Mouse (Mus musculus) intestine, postnatal 0 days (tissue): ENCODE results near the gene Tmem88. TPM values are rescaled to one million over a fixed set of nuclear protein-coding genes. Genes with fewer than 3 reads are reported as not detected.
A peak's percentile ranks its signal among the peaks of the same experiment; 100 is the strongest.

Source experiments
- ATAC-seq: fragments of 200-750 bp; cut with Nextera tagmentation; 2 replicates; pipeline ENCODE4 v1.8.0; 2017; ENCODE audit warnings: mild to moderate bottlenecking, moderate TSS enrichment, moderate library complexity
- H3K27ac ChIP-seq: fragments of 300-500 bp; sonication (generic); 2 replicates; pipeline ENCODE4 v1.5.1; 2014; ENCODE audit warnings: mild to moderate bottlenecking, low read depth, low read length, moderate library complexity
- H3K27me3 ChIP-seq: fragments of 300-500 bp; sonication (generic); replicated peaks from 2 replicates; pipeline ENCODE4 v1.6.1; 2014; ENCODE audit warnings: low read length, mixed read lengths; ENCODE audit not compliant: control insufficient read depth, insufficient read depth
- H3K36me3 ChIP-seq: fragments of 300-500 bp; sonication (generic); 2 replicates; pipeline ENCODE4 v1.6.1; 2014; ENCODE audit warnings: mild to moderate bottlenecking, moderate library complexity; ENCODE audit not compliant: control insufficient read depth, insufficient read depth
- H3K4me1 ChIP-seq: fragments of 300-500 bp; sonication (generic); replicated peaks from 2 replicates; pipeline ENCODE4 v1.6.1; 2014; ENCODE audit warnings: antibody characterized with exemption, low read length, mixed read lengths; ENCODE audit not compliant: control insufficient read depth, insufficient read depth
- H3K4me2 ChIP-seq: fragments of 300-500 bp; sonication (generic); replicated peaks from 2 replicates; pipeline ENCODE4 v1.6.1; 2014; ENCODE audit warnings: low read depth, mild to moderate bottlenecking, moderate library complexity
- H3K4me3 ChIP-seq: fragments of 300-500 bp; sonication (generic); 2 replicates; pipeline ENCODE4 v1.5.1; 2014; ENCODE audit warnings: low read depth, low read length
- H3K9ac ChIP-seq: fragments of 300-500 bp; sonication (generic); 2 replicates; pipeline ENCODE4 v1.6.1; 2014; ENCODE audit warnings: mild to moderate bottlenecking, low read depth, low read length
- H3K9me3 ChIP-seq: fragments of 300-500 bp; sonication (generic); 2 replicates; pipeline ENCODE4 v1.6.1; 2016; ENCODE audit warnings: mixed run types; ENCODE audit not compliant: control insufficient read depth
- CTCF ChIP-seq: sonication (generic); IDR thresholded peaks from 2 replicates; pipeline ENCODE4 v1.5.1; 2016; ENCODE audit warnings: low read depth, mild to moderate bottlenecking, control low read depth, antibody characterized with exemption, moderate library complexity
- WGBS: fragments of 180-500 bp; shearing (Covaris S2); extraction: QIAGEN DNeasy Blood & Tissue Kit; methylation state at CpG from one replicate; pipeline ENCODE4 v1.1.7; 2014; 5-methylcytosine and 5-hydroxymethylcytosine counted together
- polyA plus RNA-seq: library from polyadenylated mRNA; unstranded; fragments of >200 nt; fragmentation: Nextera tagmentation; extraction: Ambion mirVana; gene quantifications from 2 replicates; pipeline ENCODE4 v1.2.1, GENCODE M21; 2015

Tmem88 gene
- polyA plus RNA-seq, 1 experiment from 2014 or later: 24.9 TPM

DNA sequence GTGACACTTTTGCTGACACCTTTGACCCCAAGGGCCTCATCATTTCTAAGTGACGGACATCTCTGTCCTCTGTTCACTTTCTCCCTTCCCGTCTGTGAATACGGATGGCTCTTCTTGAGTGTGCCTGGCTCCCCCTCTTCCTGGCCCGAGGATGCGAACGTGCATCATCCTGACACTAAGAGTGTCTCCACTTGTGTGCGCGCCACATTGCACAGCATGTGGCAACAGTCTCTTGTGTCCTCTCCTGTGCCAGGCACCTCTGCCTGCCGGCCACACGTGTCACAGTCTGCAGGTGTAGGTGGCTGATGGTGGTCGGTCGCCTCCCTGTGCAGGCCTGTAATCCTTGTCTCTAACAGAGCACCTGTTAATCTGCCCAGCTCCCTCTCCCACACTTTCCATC is 26.4 kb downstream of the Tmem88 start:
- 59% methylated on average over 12 of the region's 12 CpGs for WGBS
- no peaks in the 10 kb centered on the region for H3K27me3 ChIP-seq
- no peak for ATAC-seq
- H3K36me3 ChIP-seq: peaks cover 8% of the 10 kb centered on the region; the same call in 1 of the 2 replicates
- no peak overlapping the region for H3K4me3 ChIP-seq
- H3K4me2 ChIP-seq: no peak overlapping the region
- no peak overlapping the region for H3K9ac ChIP-seq
- H3K4me1 ChIP-seq: peaks cover 8% of the 10 kb centered on the region; the same call in 1 of the 2 replicates
- no peak overlapping the region for H3K27ac ChIP-seq
- no peaks in the 10 kb centered on the region for H3K9me3 ChIP-seq
- TF ChIP-seq CTCF: no peak

DNA sequence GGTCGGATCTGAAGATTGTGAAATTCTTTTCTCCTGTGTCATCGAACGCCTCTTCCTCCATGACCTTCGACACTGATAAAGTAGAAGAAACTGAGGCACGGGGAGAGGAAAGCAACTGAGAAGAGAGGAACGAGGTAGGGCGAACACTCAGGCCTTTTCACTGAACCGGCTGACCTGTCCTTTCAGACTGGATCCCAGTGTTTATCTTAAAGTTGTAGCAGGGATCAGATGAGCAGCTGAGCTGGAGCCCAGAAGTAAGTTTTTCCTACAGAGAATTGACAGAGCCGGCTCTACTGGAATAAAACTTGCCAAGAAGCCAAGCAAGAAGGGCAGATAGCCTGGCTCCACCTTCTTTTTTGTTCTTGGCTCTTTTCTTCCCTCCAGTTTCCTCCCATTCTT is 27.2 kb downstream of the Tmem88 start:
- no peak for ATAC-seq
- no peak for TF ChIP-seq CTCF
- H3K27me3 ChIP-seq: no peaks in the 10 kb centered on the region
- H3K27ac ChIP-seq: peak overlapping the region; percentile 28; the same call in 1 of the 2 replicates
- H3K36me3 ChIP-seq: peaks cover 8% of the 10 kb centered on the region; the same call in 1 of the 2 replicates
- no peak overlapping the region for H3K9ac ChIP-seq
- H3K4me1 ChIP-seq: peaks cover 11% of the 10 kb centered on the region
- WGBS: 27% methylated on average over 9 of the region's 9 CpGs
- H3K4me2 ChIP-seq: peak overlapping the region; percentile 35; the same call in 1 of the 2 replicates
- H3K4me3 ChIP-seq: no peak overlapping the region
- H3K9me3 ChIP-seq: no peaks in the 10 kb centered on the region

DNA sequence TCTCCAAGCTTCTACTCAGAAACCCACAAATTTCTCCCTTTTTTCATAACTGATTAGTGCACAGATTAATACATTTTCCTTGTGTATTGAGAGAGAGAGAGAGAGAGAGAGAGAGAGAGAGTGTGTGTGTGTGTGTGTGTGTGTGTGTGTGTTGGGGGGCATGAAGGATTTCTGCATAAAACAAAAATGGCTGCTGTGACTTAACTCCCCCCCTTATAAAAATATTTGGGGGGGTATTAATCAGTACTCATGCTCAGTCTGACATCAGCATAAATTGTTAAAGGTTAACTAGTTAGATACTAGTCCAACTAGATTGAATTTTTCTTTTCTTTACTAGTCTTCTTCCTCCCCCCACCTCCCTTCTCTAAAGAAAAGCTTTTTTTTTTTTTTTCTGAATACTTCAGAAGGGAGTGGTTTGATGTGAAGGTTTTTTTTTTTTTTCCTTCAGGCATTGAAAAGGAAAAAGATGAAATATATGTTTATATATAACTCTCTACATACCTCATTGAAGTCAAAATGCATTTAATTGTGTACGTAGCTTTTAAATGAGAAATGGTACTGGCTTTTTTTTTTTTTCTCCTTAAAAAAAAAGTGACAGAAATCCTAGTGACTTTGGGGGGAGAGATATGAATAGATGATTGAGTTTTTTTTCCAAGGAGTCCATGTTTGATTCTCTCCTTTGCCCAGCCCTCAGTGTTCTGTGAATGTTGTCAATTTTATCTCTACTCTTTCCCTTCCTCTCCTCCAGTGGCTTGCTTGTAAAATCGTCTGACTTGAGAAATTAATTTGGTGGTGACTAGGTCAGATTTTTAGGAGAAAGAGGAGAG is 27.8 kb downstream of the Tmem88 start:
- H3K9ac ChIP-seq: no peak overlapping the region
- ATAC-seq: no peak
- peaks cover 17% of the 10 kb centered on the region for H3K4me1 ChIP-seq
- TF ChIP-seq CTCF: no peak
- 28% methylated on average over 2 of the region's 2 CpGs for WGBS
- H3K4me2 ChIP-seq: peak overlapping the region; percentile 95
- no peaks in the 10 kb centered on the region for H3K27me3 ChIP-seq
- H3K4me3 ChIP-seq: peak overlapping the region; percentile 96; the same call in 1 of the 2 replicates
- no peaks in the 10 kb centered on the region for H3K9me3 ChIP-seq
- H3K27ac ChIP-seq: peak overlapping the region; percentile 99
- peaks cover 8% of the 10 kb centered on the region; the same call in 1 of the 2 replicates for H3K36me3 ChIP-seq

DNA sequence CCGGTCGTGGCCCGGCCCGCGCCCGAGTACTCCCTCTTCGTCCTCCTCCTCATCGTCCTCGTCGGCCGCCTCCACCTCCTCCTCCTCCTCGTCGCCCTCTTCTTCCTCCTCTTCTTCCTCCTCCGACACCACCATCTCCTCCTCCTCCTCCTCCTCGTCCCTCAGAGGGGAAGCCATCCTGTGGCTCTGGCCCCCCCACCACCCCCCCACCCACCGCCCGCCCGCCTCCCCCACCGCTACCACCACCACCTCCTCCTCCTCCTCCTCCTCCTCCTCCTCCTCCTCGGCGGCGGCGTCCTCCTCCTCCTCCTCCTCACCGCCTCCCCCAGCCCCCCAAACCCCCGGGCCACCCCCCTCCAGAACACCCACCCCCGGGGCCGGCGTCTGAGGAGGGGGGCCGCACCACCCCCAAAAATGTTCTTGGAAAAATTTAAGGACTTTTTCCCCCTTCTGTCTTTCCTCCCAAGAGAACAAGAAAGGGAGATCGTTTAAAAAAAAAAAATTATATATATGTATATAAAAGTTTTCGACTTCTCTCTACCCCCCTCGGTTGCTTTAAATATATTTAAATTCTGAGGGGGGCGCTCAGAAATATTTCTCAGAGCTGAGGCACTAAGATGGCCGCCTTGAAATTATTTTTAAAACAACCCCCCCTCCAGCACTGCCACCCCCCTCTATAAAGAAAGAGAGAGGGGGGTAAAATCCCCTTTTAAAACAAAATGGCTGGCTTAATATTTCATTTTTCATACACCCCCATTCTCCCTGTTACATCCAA is 28.6 kb downstream of the Tmem88 start, which contains the start of gene Chd3:
TSS of gene Chd3 (minus strand) at position 192 of the 775 bp plus-strand sequence.
- no peak for ATAC-seq
- no peaks in the 10 kb centered on the region for H3K27me3 ChIP-seq
- H3K9ac ChIP-seq: peak within 1 kb of the TSS; percentile 97
- H3K36me3 ChIP-seq: peaks cover 6% of the 10 kb centered on the region; the same call in 1 of the 2 replicates
- H3K27ac ChIP-seq: peak within 1 kb of the TSS; percentile 99
- peak within 1 kb of the TSS; percentile 95 for H3K4me2 ChIP-seq
- H3K4me1 ChIP-seq: peaks cover 25% of the 10 kb centered on the region
- WGBS: 1% methylated on average over 22 of the region's 34 CpGs
- peak within 1 kb of the TSS; percentile 96 for H3K4me3 ChIP-seq
- H3K9me3 ChIP-seq: no peaks in the 10 kb centered on the region
- no peak for TF ChIP-seq CTCF

DNA sequence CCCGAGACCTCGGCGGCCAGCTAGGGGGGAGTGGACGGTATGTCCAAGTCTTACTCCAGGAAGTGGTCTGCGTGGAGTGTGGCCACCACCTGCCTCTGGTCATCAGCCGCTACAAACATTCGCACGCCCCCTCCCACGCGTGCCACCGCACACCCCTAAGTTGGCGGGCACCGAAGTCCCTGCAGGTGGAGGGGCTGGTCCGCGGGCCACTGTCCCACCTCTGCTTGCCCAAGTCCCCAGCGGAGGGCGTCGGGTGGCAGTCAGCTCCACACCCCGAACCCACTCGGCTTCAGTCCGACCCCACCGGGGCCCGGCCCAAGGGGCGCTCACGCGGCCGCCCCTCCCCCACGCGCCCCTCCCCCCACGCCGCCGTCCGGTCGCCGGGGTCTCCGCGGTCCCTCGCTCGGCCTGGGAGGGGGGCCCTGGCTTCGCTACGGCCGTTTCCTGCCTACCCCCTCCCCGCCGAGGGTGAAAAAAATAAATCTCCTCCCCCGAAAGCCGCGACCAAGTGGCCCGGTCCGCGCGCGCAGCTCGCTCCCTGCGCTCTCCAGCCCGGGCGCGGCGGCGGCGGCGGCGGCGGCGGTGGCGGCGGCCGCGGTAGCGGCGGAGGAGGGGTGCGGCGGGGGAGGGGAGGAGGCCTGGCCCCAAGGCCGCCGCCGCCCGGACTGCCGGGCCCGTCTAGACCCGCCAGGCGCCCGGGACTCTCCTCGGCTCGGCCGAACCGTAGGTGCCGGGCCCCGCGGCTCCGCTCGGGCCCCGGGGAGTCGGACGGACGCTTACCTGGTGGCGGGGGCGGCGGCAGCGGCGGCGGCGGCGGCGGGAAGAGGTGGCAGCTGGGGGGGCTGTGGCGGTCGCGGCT is 29.4 kb downstream of the Tmem88 start:
- WGBS: under 1% methylated on average over 62 of the region's 106 CpGs
- peak; percentile 26; the same call in 1 of the 2 replicates for ATAC-seq

More for the DNA sequence above, 29.4 kb downstream of the Tmem88 start:
- H3K4me1 ChIP-seq: peaks cover 29% of the 10 kb centered on the region
- peaks cover 7% of the 10 kb centered on the region; the same call in 1 of the 2 replicates for H3K36me3 ChIP-seq
- no peak for TF ChIP-seq CTCF
- H3K4me3 ChIP-seq: peak overlapping the region; percentile 96
- peak overlapping the region; percentile 95 for H3K4me2 ChIP-seq
- H3K27ac ChIP-seq: peak overlapping the region; percentile 99
- H3K9ac ChIP-seq: peak overlapping the region; percentile 97
- no peaks in the 10 kb centered on the region for H3K9me3 ChIP-seq
- H3K27me3 ChIP-seq: no peaks in the 10 kb centered on the region
